Mouse (Mus musculus) liver (tissue): ENCODE data around the gene Prpf4.

Experiments used
- DNase-seq: peaks from one replicate; pipeline ENCODE4 v3.0.0-alpha.2; 2020; ENCODE audit warnings: mixed read lengths

The Prpf4 gene

GRCm38 (mm10) chr4:62437871-62438270, 29.3 kb downstream of the Prpf4 start:
- no peak for DNase-seq

DNA sequence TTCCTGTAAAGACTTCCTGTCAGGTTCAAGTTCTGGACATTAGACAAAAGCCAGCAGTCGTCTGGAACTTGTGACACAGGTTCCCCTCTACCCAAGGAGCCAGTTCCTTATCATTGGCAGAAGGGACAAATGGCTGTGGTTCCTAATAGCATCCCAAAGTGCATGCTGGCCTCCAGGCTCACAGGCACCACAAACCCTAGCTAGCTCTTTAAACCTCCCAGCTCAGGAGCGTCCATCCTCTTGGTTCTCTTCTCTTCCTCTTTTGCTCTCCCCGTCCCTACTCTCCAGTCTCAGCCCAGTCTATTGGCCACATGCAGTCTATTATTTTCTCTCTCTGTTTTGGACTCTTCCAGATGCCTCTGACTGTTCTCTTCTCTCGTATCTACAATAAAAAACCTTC, 31.2 kb downstream of the Prpf4 start:
- DNase-seq, result no peak

DNA sequence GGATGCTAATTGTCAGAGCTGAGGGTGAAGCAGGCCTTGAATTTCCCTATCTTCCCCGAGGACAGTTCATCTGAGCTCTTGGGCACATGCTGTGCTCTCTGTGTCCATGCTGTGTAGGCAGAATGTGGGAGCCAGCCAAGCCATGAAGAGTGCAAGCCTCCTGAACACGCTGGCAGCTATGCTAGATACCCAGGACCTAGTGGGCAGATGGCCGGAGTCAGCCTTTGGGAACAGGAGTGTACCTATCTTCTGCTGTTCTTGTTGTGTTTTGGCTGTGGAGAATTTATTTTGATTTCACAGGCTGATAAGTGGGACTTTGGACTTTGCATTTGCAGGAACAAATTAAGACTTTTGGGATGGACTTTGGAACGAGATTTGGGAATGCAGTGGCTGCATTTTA, 31.9 kb downstream of the Prpf4 start:
- DNase-seq, result no peak

- DNase-seq, result no peak
These were observed 32.4 kb downstream of the Prpf4 start for GRCm38 (mm10) chr4:62440986-62441385.

GRCm38 (mm10) chr4:62454995-62455394, 46.4 kb downstream of the Prpf4 start:
- peak; percentile 30 for DNase-seq

GRCm38 (mm10) chr4:62459081-62459480, 50.5 kb downstream of the Prpf4 start:
- no peak for DNase-seq

DNA sequence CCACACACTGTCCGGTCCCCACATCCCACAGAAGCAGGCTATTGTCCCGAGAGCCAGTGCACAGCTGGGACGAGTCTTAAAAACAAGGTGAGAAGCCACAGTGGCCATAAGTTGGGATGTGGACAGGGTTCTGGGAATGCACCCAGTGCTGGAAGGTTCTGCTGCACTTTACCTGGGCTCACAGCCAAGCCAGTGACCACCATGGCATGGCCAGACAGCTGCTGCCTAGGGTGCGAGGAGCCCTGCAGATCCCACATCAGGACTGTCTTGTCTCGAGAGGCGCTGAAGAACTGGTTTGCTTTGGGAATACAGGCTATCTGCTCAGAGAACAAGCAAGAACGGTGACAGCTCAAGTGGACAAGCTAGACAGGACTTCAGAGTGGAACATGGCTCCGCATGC, 51.8 kb downstream of the Prpf4 start:
- no peak for DNase-seq

DNA sequence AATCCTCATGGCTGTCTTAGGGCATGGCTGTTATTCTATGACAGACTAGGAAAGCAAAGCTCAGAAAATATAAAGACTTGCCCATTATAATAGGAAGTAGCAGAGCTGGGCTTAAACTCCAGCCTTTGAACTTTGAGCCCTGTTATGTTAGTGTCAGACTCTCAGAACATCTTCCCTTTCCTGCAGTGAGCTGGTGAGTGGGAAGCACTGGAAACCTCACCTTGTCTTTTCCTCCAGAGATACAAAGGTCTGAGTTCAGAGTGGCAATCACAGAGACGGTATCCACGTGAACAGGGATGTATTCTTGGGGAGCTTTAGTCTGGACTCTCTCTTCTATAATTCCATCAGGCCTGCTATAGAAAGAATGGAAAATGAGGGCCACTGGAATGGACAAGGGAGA, 54.5 kb downstream of the Prpf4 start:
- DNase-seq, result no peak

DNA sequence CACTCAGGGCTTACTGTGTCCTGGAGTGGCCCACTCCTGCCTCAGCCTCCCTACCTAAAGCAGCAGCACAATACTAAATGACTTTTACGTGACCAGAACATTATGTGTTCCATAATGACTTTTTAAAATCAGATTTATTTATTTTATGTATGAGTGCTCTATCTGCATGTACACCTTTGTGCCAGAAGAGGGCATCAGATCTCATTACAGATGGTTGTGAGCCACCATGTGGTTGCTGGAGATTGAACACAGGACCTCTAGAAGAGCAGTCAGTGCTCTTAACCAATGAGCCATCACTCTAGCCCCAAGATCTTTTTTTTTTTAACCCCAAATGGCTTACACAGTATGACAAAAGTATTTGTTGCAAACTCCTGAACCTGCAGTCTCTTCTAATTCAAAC, 59.6 kb downstream of the Prpf4 start:
- DNase-seq, result no peak

- peak; percentile 83 for DNase-seq
These were observed 62.0 kb downstream of the Prpf4 start, which contains the start of gene Wdr31 for GRCm38 (mm10) chr4:62470598-62471051. TSS of gene Wdr31 (minus strand) at chr4:62470896.

DNA sequence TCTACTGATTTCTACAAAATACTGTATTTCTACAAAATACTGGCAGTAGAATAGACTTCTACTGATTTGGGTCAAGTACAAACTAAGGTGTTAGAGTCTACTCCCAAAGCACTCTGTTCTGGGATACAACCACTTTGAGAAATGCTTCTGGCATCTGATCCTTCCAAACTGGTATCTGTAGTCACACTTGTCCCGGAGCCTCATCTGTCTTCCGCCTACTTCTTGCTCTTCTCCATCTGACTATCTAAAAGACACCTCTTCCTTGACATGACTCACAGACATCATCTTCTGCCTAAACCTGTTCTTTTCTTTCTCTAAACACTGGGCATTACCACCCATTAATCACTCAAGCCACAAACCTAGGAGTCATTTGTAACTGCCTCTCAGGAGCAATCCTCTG, 63.5 kb downstream of the Prpf4 start:
- no peak for DNase-seq

- DNase-seq, result no peak
These were observed 66.5 kb downstream of the Prpf4 start for GRCm38 (mm10) chr4:62475131-62475530.

DNA sequence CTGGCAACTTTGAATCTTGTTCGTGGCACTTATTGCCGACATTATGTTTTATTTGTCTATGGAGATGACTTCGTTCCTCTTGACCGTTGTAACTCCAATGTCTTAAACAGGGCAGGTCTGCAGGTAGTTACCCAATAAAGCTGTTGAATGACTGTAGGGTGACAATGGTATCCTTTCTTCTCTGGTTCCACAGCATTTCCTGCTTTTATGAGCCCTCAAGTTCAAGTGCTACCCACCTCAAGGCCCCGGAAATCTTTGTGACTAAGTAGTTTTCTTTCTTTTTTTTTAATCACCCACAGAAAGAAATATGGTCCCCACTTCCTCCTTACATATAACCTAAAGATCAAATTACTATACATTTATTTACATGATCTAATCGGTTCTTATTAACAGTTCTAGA, 67.2 kb downstream of the Prpf4 start:
- no peak for DNase-seq
